Mouse (Mus musculus) lung, embryonic 15.5 days (tissue): ENCODE data around the gene Rev3l. TPM values are rescaled to one million over a fixed set of nuclear protein-coding genes. Genes with fewer than 3 reads are reported as not detected.

Experiments
- ATAC-seq: fragments of 200-750 bp; cut with Nextera tagmentation; 2 replicates; pipeline ENCODE4 v1.8.0; 2017; ENCODE audit warnings: moderate number of reproducible peaks, borderline replicate concordance; ENCODE audit not compliant: low FRiP score, low TSS enrichment; ENCODE audit errors: extremely low read depth
- H3K27ac ChIP-seq: fragments of 300-500 bp; sonication (generic); 2 replicates; pipeline ENCODE4 v1.5.1; 2015; ENCODE audit warnings: moderate library complexity, mild to moderate bottlenecking, inconsistent platforms
- H3K27me3 ChIP-seq: fragments of 300-500 bp; sonication (generic); 2 replicates; pipeline ENCODE4 v1.6.1; 2015; ENCODE audit warnings: inconsistent platforms
- H3K36me3 ChIP-seq: fragments of 300-500 bp; sonication (generic); 2 replicates; pipeline ENCODE4 v1.6.1; 2015; ENCODE audit warnings: inconsistent platforms
- H3K4me1 ChIP-seq: fragments of 300-500 bp; sonication (generic); 2 replicates; pipeline ENCODE4 v1.6.1; 2015; ENCODE audit warnings: inconsistent platforms
- H3K4me2 ChIP-seq: fragments of 300-500 bp; sonication (generic); 2 replicates; pipeline ENCODE4 v1.6.1; 2015; ENCODE audit warnings: inconsistent platforms, mild to moderate bottlenecking, moderate library complexity
- H3K4me3 ChIP-seq: fragments of 300-500 bp; sonication (generic); 2 replicates; pipeline ENCODE4 v1.5.1; 2015; ENCODE audit warnings: mild to moderate bottlenecking, inconsistent platforms
- H3K9ac ChIP-seq: fragments of 300-500 bp; sonication (generic); 2 replicates; pipeline ENCODE4 v1.6.1; 2015; ENCODE audit warnings: inconsistent platforms
- H3K9me3 ChIP-seq: fragments of 300-500 bp; sonication (generic); 2 replicates; pipeline ENCODE4 v1.6.1; 2016; ENCODE audit warnings: inconsistent platforms
- WGBS: fragments of 180-500 bp; shearing (Covaris S2); methylation state at CpG from one replicate; pipeline ENCODE4 v1.1.7; 2015; 5-methylcytosine and 5-hydroxymethylcytosine counted together
- polyA plus RNA-seq: library from polyadenylated mRNA; unstranded; fragments of >200 nt; fragmentation: Nextera tagmentation; extraction: Ambion mirVana; gene quantifications from 2 replicates; pipeline ENCODE4 v1.2.1, GENCODE M21; 2015

The Rev3l gene
- polyA plus RNA-seq, 1 experiment from 2014 or later: 18.1 TPM

DNA sequence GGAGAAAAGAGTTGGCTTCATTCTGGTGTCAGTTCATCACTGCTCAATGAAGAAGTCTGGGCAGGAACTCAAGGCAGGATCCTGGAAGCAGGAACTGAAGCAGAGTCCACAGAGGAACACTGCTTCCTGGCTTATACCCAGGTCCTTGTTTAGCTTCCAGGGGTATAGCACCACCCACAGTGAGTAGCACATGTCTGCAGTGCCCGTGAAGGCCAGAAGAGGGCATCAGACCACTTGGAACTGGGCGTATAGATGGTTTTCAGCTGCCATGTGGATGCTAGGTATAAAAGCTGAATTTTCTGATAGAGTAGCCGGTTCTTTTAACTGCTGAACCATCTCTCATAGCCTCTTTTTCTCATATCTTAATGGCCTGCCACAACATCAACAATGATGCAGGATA is 79.6 kb downstream of the Rev3l start:
- Histone ChIP-seq H3K4me3 (no peak overlapping the region), H3K36me3 (peaks cover 48% of the 10 kb centered on the region), H3K9me3 (no peaks in the 10 kb centered on the region), H3K27ac (no peak overlapping the region), H3K27me3 (no peaks in the 10 kb centered on the region), H3K4me2 (no peak overlapping the region), H3K4me1 (no peaks in the 10 kb centered on the region), H3K9ac (no peak overlapping the region)
- WGBS: 70% methylated on average over 3 of the region's 3 CpGs
- ATAC-seq: no peak

GRCm38 (mm10) chr10:39842621-39843020 is 110.7 kb downstream of the Rev3l start:
- WGBS: 75% methylated on average over 1 of the region's 1 CpGs
- Histone ChIP-seq H3K27ac (no peak overlapping the region), H3K9me3 (no peaks in the 10 kb centered on the region), H3K36me3 (peaks cover 49% of the 10 kb centered on the region), H3K4me1 (no peaks in the 10 kb centered on the region), H3K9ac (no peak overlapping the region), H3K4me3 (no peak overlapping the region), H3K4me2 (no peak overlapping the region), H3K27me3 (no peaks in the 10 kb centered on the region)
- no peak for ATAC-seq

GRCm38 (mm10) chr10:39865509-39865908 is 133.6 kb downstream of the Rev3l start:
- WGBS: 88% methylated on average over 2 of the region's 2 CpGs
- peaks cover 63% of the 10 kb centered on the region for H3K36me3 ChIP-seq

GRCm38 (mm10) chr10:39888621-39889020 is 156.7 kb downstream of the Rev3l start:
- Histone ChIP-seq H3K36me3 (no peaks in the 10 kb centered on the region), H3K9ac (no peak overlapping the region), H3K27ac (no peak overlapping the region), H3K4me3 (no peak overlapping the region), H3K27me3 (no peaks in the 10 kb centered on the region), H3K4me1 (no peaks in the 10 kb centered on the region), H3K9me3 (no peaks in the 10 kb centered on the region), H3K4me2 (no peak overlapping the region)
- no peak for ATAC-seq
- WGBS: 44% methylated on average over 3 of the region's 3 CpGs

More at GRCm38 (mm10) chr10:39865509-39865908, 133.6 kb downstream of the Rev3l start:
- H3K9ac ChIP-seq: no peak overlapping the region
- no peaks in the 10 kb centered on the region for H3K4me1 ChIP-seq
- no peaks in the 10 kb centered on the region for H3K27me3 ChIP-seq
- no peaks in the 10 kb centered on the region for H3K9me3 ChIP-seq
- no peak overlapping the region for H3K27ac ChIP-seq
- no peak overlapping the region for H3K4me2 ChIP-seq
- ATAC-seq: no peak
- no peak overlapping the region for H3K4me3 ChIP-seq

GRCm38 (mm10) chr10:39893702-39894697 is 162.1 kb downstream of the Rev3l start:
- Histone ChIP-seq H3K4me2 (no peak overlapping the region), H3K9me3 (no peaks in the 10 kb centered on the region), H3K4me1 (peaks cover 7% of the 10 kb centered on the region; the same call in 1 of the 2 replicates), H3K36me3 (no peaks in the 10 kb centered on the region), H3K9ac (no peak overlapping the region), H3K27me3 (no peaks in the 10 kb centered on the region), H3K27ac (no peak overlapping the region), H3K4me3 (no peak overlapping the region)
- no peak for ATAC-seq
- WGBS: 64% methylated on average over 11 of the region's 11 CpGs

- 79% methylated on average over 5 of the region's 5 CpGs for WGBS
- Histone ChIP-seq H3K27me3 (no peaks in the 10 kb centered on the region), H3K36me3 (no peaks in the 10 kb centered on the region)
Measured at GRCm38 (mm10) chr10:39896503-39896902, 164.6 kb downstream of the Rev3l start.

GRCm38 (mm10) chr10:39898874-39899371 is 167.0 kb downstream of the Rev3l start, which contains the start of gene Mfsd4b4:
TSS of gene Mfsd4b4 (minus strand) at chr10:39899238.
- Histone ChIP-seq H3K9ac (peak within 1 kb of the TSS; percentile 78), H3K27ac (peak within 1 kb of the TSS; percentile 88), H3K9me3 (no peaks in the 10 kb centered on the region), H3K27me3 (no peaks in the 10 kb centered on the region), H3K4me1 (peaks cover 7% of the 10 kb centered on the region; the same call in 1 of the 2 replicates), H3K4me3 (peak within 1 kb of the TSS; percentile 81), H3K4me2 (peak within 1 kb of the TSS; percentile 78), H3K36me3 (no peaks in the 10 kb centered on the region)
- under 1% methylated on average over 41 of the region's 41 CpGs for WGBS
- peak; percentile 97 for ATAC-seq

More at GRCm38 (mm10) chr10:39896503-39896902, 164.6 kb downstream of the Rev3l start:
- H3K4me3 ChIP-seq: no peak overlapping the region
- no peak overlapping the region for H3K27ac ChIP-seq
- no peaks in the 10 kb centered on the region for H3K9me3 ChIP-seq
- H3K4me2 ChIP-seq: no peak overlapping the region
- peaks cover 7% of the 10 kb centered on the region; the same call in 1 of the 2 replicates for H3K4me1 ChIP-seq
- ATAC-seq: no peak
- H3K9ac ChIP-seq: no peak overlapping the region

DNA sequence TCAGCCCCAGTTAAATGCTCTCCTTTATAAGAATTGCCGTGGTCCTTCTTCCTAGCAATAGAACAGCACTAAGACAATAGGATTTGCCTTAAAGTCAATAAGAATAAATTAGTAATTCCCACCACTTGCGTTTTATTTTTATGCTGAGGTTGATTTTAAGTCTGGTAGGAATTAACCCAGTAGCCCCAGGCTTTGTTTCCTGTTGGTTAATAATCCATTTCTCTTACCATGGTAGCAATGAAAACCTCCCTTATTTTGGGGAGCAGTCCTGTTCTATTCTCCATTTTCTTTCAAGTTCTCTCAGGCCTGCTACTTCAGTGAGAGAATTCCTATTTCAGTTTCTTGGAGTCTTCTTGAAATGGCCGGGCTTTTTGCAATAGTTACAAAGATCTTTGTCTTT is 172.3 kb downstream of the Rev3l start:
- no peak for ATAC-seq
- no peaks in the 10 kb centered on the region; the same call in 1 of the 2 replicates for H3K4me1 ChIP-seq
- H3K27me3 ChIP-seq: no peaks in the 10 kb centered on the region

DNA sequence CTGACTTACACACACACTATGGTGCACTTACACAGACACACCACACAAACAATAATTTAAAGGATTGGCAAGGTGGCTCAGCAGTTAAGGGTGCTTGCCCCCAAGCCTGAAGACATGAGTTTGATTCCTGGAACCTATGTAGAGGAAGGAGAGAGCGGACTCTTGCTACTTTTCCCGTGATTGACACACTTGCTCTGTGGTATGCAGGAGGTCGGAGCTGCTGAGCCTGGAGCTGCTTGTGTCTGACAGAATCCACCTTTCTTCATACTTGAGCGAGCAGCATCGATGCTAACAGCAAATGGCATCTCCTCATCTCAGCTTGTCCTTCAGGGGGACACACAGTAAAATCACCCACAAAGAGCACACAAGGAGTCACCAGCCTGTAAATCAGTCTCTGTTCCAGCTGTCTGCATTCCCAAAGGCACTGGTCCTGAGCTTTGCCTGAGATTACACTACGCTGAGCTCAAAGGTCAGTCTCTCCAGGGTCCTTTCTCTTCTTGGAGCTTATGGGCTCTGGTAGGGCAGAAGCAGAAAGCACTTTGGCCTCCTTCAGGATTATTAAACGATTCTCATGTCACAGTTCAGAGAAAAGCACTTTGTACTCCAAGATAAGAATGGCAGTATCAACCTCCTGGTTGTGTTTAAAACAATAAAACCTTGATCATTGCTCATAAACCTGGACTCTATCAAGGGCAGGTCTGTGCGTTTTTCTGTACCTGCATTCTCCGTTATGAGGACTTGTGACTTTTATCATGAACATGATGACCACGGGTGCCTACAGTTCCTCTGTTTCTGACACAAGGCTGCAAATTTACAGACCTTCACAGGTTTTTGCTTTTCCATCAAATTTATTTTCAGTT is 175.1 kb downstream of the Rev3l start:
- Histone ChIP-seq H3K4me1 (no peaks in the 10 kb centered on the region; the same call in 1 of the 2 replicates), H3K4me2 (no peak overlapping the region), H3K9me3 (no peaks in the 10 kb centered on the region), H3K9ac (no peak overlapping the region), H3K27me3 (no peaks in the 10 kb centered on the region), H3K27ac (no peak overlapping the region), H3K36me3 (no peaks in the 10 kb centered on the region), H3K4me3 (no peak overlapping the region)
- WGBS: 73% methylated on average over 10 of the region's 10 CpGs
- no peak for ATAC-seq

More for the DNA sequence above, 172.3 kb downstream of the Rev3l start:
- Histone ChIP-seq H3K4me3 (no peak overlapping the region), H3K27ac (no peak overlapping the region), H3K36me3 (no peaks in the 10 kb centered on the region), H3K9ac (no peak overlapping the region), H3K4me2 (no peak overlapping the region), H3K9me3 (no peaks in the 10 kb centered on the region)
- 79% methylated on average over 3 of the region's 3 CpGs for WGBS

- Histone ChIP-seq H3K27me3 (no peaks in the 10 kb centered on the region), H3K27ac (no peak overlapping the region), H3K36me3 (no peaks in the 10 kb centered on the region), H3K4me2 (peak overlapping the region; percentile 36; the same call in 1 of the 2 replicates), H3K4me1 (no peaks in the 10 kb centered on the region; the same call in 1 of the 2 replicates), H3K4me3 (no peak overlapping the region), H3K9ac (no peak overlapping the region), H3K9me3 (no peaks in the 10 kb centered on the region)
- 52% methylated on average over 13 of the region's 13 CpGs for WGBS
- no peak for ATAC-seq
Measured at GRCm38 (mm10) chr10:39908768-39909441, 177.0 kb downstream of the Rev3l start.

DNA sequence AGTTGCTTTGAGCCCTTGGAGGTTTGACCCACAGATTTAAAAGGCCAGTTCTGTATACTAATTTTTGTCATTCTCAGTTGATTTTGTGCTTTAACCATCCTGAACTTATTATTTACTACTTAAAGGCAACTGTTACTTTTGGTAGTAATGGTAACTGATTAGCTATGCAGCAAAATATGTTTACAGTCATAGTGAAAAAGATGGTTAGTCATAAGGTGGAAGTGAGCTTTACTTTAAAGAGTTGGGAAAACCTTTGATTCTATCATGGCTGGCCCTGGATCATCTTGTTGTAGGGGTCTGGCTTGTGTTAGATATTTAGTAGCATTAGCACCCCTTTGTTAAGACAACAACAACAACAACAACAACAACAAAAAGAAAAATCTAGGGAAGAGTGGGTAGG is 180.7 kb downstream of the Rev3l start:
- Histone ChIP-seq H3K36me3 (no peaks in the 10 kb centered on the region), H3K4me2 (no peak overlapping the region), H3K27ac (no peak overlapping the region), H3K4me1 (no peaks in the 10 kb centered on the region; the same call in 1 of the 2 replicates), H3K27me3 (no peaks in the 10 kb centered on the region), H3K9me3 (no peaks in the 10 kb centered on the region), H3K4me3 (no peak overlapping the region), H3K9ac (no peak overlapping the region)
- ATAC-seq: no peak
